Mouse (Mus musculus) forebrain, embryonic 12.5 days (tissue): Measurements from ENCODE around the gene Calml3. TPM values are rescaled to one million over a fixed set of nuclear protein-coding genes. Genes with fewer than 3 reads are reported as not detected.

Experiments used
- ATAC-seq: fragments of 200-750 bp; cut with Nextera tagmentation; 2 replicates; pipeline ENCODE4 v1.8.0; 2017; ENCODE audit warnings: moderate TSS enrichment; ENCODE audit not compliant: low FRiP score
- H3K27ac ChIP-seq: fragments of 300-500 bp; sonication (generic); 2 replicates; pipeline ENCODE4 v1.5.1; 2016; ENCODE audit warnings: mild to moderate bottlenecking
- H3K27me3 ChIP-seq: fragments of 300-500 bp; sonication (generic); 2 replicates; pipeline ENCODE4 v1.6.1; 2016; ENCODE audit warnings: mild to moderate bottlenecking
- H3K36me3 ChIP-seq: fragments of 300-500 bp; sonication (generic); replicated peaks from 2 replicates; pipeline ENCODE4 v1.6.1; 2016; ENCODE audit warnings: mild to moderate bottlenecking
- H3K4me1 ChIP-seq: fragments of 300-500 bp; sonication (generic); 2 replicates; pipeline ENCODE4 v1.6.1; 2016
- H3K4me2 ChIP-seq: fragments of 300-500 bp; sonication (generic); 2 replicates; pipeline ENCODE4 v1.6.1; 2016; ENCODE audit warnings: mild to moderate bottlenecking, moderate library complexity
- H3K4me3 ChIP-seq: fragments of 300-500 bp; sonication (generic); replicated peaks from 2 replicates; pipeline ENCODE4 v1.5.1; 2016; ENCODE audit warnings: mild to moderate bottlenecking
- H3K9ac ChIP-seq: fragments of 300-500 bp; sonication (generic); 2 replicates; pipeline ENCODE4 v1.6.1; 2016; ENCODE audit warnings: mild to moderate bottlenecking
- H3K9me3 ChIP-seq: fragments of 300-500 bp; sonication (generic); 2 replicates; pipeline ENCODE4 v1.6.1; 2016
- WGBS: fragments of 180-500 bp; shearing (Covaris S2); methylation state at CpG from one replicate; pipeline ENCODE4 v1.1.7; 2016; 5-methylcytosine and 5-hydroxymethylcytosine counted together
- polyA plus RNA-seq: library from polyadenylated mRNA; unstranded; fragments of >200 nt; fragmentation: Nextera tagmentation; extraction: Ambion mirVana; gene quantifications from 2 replicates; pipeline ENCODE4 v1.2.1, GENCODE M21; 2016

Calml3 gene
- polyA plus RNA-seq, 1 experiment from 2014 or later = not detected

DNA sequence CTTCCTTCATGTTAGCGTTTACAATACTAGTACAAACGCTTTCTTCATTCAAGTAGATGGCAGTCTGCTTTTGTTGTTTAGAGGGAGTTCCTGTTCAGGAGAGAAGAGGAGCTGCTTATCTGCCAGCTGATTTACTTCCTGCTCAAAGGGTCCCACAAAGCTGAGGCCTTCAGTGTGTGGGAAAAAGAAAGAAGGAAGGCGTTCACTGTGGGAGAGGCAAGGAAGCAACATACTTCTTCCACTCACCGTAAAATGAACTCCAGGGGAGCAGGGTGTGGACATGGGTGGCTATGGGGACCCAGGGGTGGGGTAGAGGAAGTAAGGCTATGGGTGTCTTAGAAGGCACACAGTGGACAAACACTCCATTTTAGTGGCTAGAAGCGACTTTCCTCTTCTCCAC is 1.5 kb upstream of the Calml3 start:
- Histone ChIP-seq H3K4me3 (no peak overlapping the region), H3K9ac (no peak overlapping the region), H3K36me3 (no peaks in the 10 kb centered on the region), H3K9me3 (0 out of 2 replicates have a peak, but pooled peaks cover 3% of the 10 kb centered on the region), H3K4me1 (no peaks in the 10 kb centered on the region), H3K4me2 (no peak overlapping the region), H3K27me3 (no peaks in the 10 kb centered on the region), H3K27ac (no peak overlapping the region)
- 87% methylated on average over 5 of the region's 5 CpGs for WGBS
- ATAC-seq = no peak

DNA sequence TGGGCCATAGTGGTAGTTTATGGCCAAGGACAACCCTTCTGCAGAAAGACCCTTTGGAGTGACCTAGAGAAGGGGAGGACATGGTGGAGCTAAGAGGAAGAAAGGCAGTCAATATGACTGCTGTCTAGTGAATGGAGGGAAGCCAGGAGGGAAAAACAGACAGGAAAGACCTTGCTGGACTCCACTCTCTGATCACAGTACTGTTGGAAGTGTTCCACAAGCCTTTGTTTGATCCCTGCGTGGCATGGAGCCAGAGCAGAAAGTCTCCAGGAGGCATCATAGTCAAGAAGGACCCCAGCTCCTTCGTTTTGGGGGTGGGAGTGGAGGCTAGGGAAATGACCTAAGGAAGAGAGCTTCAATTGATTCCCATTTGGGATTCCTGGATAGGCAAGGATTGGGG is 1.0 kb upstream of the Calml3 start:
- Histone ChIP-seq H3K4me2 (no peak overlapping the region), H3K36me3 (no peaks in the 10 kb centered on the region), H3K9me3 (no peaks in the 10 kb centered on the region), H3K4me1 (no peaks in the 10 kb centered on the region), H3K9ac (no peak overlapping the region), H3K27ac (no peak overlapping the region), H3K4me3 (no peak overlapping the region), H3K27me3 (no peaks in the 10 kb centered on the region)
- WGBS = 84% methylated on average over 2 of the region's 2 CpGs
- no peak for ATAC-seq

DNA sequence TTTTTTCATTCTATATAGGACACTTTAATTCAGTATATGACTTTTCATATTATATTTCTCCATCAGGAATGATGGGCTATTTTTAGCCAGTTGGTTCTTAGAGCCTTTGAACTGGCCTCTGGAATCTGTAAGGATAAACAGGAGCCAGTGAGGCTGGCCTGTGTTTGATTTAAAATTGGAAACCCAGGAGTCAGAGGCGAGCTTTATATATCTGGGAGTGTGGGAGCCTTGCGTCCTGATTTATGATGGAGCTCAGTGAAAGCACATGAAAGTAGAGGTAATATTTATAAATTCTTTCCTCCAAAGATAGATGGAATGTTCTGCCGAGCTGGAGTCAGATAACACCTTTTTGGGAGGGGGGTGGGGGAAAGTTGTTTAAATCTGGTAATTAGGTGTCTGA is 4.7 kb downstream of the Calml3 start:
- Histone ChIP-seq H3K27me3 (no peaks in the 10 kb centered on the region), H3K4me1 (no peaks in the 10 kb centered on the region), H3K9ac (no peak overlapping the region), H3K27ac (no peak overlapping the region), H3K9me3 (no peaks in the 10 kb centered on the region), H3K4me3 (no peak overlapping the region), H3K36me3 (no peaks in the 10 kb centered on the region), H3K4me2 (no peak overlapping the region)
- no peak for ATAC-seq
- 77% methylated on average over 3 of the region's 3 CpGs for WGBS

DNA sequence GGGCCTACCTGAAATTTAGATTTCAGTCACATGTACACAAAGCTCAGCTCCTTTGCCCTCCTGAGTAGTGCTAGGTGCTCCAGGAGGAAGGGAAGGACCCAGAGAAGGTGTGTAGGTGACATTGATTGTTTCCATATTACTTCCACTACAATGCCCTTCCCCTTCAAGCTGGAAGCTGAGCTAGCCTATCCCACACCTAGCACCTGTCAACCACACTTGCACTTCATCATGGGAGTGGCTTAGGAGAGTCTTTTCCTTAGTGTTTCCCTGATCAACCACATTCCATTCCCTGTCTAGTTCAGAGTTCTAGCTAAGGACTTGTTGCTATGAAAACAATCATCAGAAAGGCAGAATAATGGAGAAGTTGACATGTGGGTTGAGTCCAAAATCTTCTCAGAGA is 5.4 kb downstream of the Calml3 start:
- H3K36me3 ChIP-seq = no peaks in the 10 kb centered on the region
- H3K27ac ChIP-seq = no peak overlapping the region
- H3K9ac ChIP-seq = no peak overlapping the region
- H3K4me2 ChIP-seq = no peak overlapping the region
- no peak for ATAC-seq
- H3K9me3 ChIP-seq = no peaks in the 10 kb centered on the region
- no peaks in the 10 kb centered on the region for H3K27me3 ChIP-seq
- peaks cover 4% of the 10 kb centered on the region; the same call in 1 of the 2 replicates for H3K4me1 ChIP-seq
- H3K4me3 ChIP-seq = no peak overlapping the region

DNA sequence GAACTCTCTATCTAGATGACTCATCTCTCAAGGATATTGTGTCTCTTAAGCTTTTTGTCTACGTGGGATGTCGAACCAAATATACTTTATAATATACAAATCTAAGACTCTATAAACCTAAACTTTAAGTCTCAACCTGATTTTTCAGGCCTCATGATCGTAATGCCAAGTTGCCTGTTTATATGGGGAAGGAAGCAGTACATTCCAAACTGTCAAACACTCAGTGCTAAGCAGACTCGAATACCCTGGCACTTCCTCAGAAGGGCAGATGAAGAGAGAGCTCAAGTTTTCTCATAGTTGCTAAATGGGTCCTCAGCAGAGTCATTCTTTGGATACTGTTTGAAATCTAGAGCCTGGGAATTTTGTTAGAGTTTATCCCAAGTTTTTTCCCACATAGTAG is 7.5 kb downstream of the Calml3 start:
- WGBS = 88% methylated on average over 4 of the region's 4 CpGs
- Histone ChIP-seq H3K27ac (no peak overlapping the region), H3K9me3 (no peaks in the 10 kb centered on the region), H3K9ac (no peak overlapping the region), H3K4me1 (peaks cover 4% of the 10 kb centered on the region; the same call in 1 of the 2 replicates), H3K36me3 (no peaks in the 10 kb centered on the region), H3K27me3 (no peaks in the 10 kb centered on the region), H3K4me3 (no peak overlapping the region), H3K4me2 (no peak overlapping the region)
- no peak for ATAC-seq

DNA sequence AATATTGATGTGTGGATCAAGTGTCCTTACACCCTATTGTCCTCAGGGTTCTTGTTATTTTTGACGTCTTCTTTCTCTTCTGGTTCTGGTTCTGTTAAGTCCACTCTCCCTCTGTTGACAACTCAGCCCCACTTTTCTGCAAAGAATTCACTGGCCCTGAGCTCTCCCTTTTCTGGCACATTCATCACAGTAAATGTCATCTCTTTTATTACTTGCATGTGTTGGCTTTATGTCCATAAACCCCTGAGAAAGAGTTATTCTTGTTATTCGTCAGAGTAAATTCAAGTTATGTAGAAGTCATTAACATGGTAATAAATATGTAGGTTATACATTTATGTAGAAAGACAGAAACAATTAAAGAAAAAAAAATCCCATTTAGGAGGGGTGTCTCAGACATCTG is 14.6 kb downstream of the Calml3 start:
- H3K36me3 ChIP-seq = no peaks in the 10 kb centered on the region
- 90% methylated on average over 2 of the region's 2 CpGs for WGBS
- H3K9ac ChIP-seq = no peak overlapping the region

DNA sequence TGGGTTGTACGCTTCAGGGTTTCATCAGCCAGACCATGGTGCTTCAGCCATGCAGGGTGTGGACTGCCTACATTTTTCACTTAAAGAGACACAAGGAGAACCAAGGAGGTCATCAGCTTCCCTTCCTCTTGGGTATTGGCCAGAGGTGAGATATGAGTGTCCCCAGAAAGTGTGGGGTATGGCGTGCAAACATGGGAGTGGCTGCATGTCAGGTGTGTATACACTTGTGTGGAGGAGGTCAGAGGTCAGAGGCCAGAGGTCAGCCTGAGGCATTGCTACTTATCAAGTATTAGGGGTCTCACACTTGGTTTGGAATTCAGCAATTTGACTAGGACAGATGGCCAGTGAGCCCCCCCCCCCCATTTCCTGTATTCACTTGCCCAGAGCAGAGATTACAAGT is 15.5 kb downstream of the Calml3 start:
- H3K27me3 ChIP-seq = no peaks in the 10 kb centered on the region
- no peaks in the 10 kb centered on the region for H3K9me3 ChIP-seq
- H3K4me1 ChIP-seq = no peaks in the 10 kb centered on the region
- no peaks in the 10 kb centered on the region for H3K36me3 ChIP-seq
- H3K27ac ChIP-seq = no peak overlapping the region
- 89% methylated on average over 2 of the region's 2 CpGs for WGBS
- no peak overlapping the region for H3K4me3 ChIP-seq
- H3K9ac ChIP-seq = no peak overlapping the region
- H3K4me2 ChIP-seq = no peak overlapping the region
- ATAC-seq = no peak

More for the DNA sequence above, 14.6 kb downstream of the Calml3 start:
- Histone ChIP-seq H3K9me3 (no peaks in the 10 kb centered on the region), H3K4me2 (no peak overlapping the region), H3K4me3 (no peak overlapping the region), H3K27ac (no peak overlapping the region), H3K27me3 (no peaks in the 10 kb centered on the region), H3K4me1 (peaks cover 4% of the 10 kb centered on the region; the same call in 1 of the 2 replicates)
- no peak for ATAC-seq

DNA sequence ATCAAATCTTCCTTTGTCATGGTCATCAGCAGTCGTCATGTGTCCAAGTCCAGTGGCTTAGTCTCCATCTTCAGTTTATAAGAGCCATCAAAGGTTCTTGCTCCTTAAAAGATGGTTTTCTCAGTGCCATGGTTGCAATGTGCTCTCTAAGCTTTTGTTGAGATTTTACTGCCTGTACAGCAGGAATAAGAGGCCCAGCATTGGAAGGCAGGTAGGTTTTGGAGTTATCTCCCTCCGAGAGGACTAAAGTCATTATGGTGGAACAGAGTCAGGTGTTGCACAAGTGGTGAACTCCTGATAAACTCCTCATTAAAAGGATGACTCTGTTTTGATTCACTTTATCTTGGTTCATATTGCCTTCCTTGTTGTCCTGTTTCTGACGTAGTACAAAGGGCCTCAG is 16.5 kb downstream of the Calml3 start:
- Histone ChIP-seq H3K36me3 (no peaks in the 10 kb centered on the region), H3K9ac (no peak overlapping the region), H3K4me2 (no peak overlapping the region), H3K9me3 (no peaks in the 10 kb centered on the region), H3K4me1 (no peaks in the 10 kb centered on the region), H3K4me3 (no peak overlapping the region), H3K27ac (no peak overlapping the region), H3K27me3 (no peaks in the 10 kb centered on the region)
- 94% methylated on average over 3 of the region's 3 CpGs for WGBS
- no peak for ATAC-seq

DNA sequence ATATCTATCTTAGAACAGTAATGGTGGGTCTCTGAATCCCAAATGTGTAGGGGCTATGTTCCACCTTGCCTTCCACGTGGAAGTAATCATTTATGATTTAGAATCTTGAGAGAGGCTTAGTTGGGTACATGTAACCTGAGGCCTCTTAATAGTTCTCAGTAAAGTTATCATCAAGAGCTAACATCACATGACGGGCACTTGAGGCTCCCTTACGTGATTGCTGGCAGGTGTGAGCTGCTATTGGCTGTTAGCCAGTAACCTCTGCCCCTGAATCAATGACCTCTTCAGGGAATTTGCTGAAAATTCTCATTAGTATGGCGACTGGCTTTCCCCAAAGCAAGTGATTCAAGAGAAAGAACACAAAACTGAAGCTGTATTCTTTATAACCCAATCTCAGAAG is 17.0 kb downstream of the Calml3 start:
- Histone ChIP-seq H3K27me3 (no peaks in the 10 kb centered on the region), H3K27ac (no peak overlapping the region), H3K4me1 (no peaks in the 10 kb centered on the region), H3K4me2 (no peak overlapping the region), H3K4me3 (no peak overlapping the region), H3K9ac (no peak overlapping the region), H3K9me3 (no peaks in the 10 kb centered on the region), H3K36me3 (no peaks in the 10 kb centered on the region)
- no peak for ATAC-seq
- 68% methylated on average over 4 of the region's 4 CpGs for WGBS

DNA sequence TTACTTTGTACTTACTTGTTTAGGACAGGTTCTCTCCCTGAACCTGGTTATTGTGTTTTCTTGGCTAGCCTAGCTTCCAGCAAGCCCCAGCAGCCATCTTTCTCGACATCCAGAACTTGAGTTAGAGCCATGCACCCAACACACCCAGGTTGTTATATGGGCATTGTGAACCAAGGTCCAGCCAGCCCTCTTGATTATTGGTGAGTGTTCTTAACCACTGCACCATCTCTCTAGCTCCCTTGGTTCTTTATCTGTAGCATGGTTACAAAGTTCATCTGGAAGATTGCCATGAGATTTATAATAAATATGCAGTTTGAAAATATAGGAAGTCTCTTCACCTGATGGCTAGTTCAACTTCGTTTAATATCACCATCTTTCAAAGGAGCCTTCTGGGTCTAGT is 20.5 kb downstream of the Calml3 start:
- Histone ChIP-seq H3K27me3 (no peaks in the 10 kb centered on the region), H3K4me3 (no peak overlapping the region), H3K27ac (no peak overlapping the region), H3K4me2 (no peak overlapping the region), H3K9ac (no peak overlapping the region), H3K9me3 (no peaks in the 10 kb centered on the region), H3K36me3 (no peaks in the 10 kb centered on the region), H3K4me1 (no peaks in the 10 kb centered on the region)
- ATAC-seq = no peak
- 76% methylated on average over 2 of the region's 2 CpGs for WGBS

DNA sequence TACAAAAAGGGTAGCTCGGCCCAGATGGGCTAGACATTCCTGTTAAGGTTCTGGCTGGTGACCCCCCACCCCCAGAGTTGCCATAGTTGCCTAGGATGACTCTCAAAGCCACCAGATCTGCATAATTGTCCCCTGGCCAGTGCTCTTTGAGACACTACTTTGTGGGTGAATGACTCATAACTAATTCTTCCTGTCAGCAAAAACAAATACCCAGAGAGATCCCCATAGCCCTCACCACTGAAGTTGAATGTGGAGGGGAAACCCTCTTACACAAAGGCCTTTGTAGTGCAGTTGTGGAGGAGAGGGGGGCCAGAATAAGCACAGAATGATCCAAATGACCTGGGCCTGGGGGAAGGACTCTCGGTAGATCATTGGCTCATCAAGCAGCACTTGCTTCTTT is 21.6 kb downstream of the Calml3 start:
- no peak overlapping the region for H3K4me2 ChIP-seq
- no peaks in the 10 kb centered on the region for H3K36me3 ChIP-seq
- no peak overlapping the region for H3K9ac ChIP-seq
- H3K27ac ChIP-seq = no peak overlapping the region
- H3K4me1 ChIP-seq = no peaks in the 10 kb centered on the region
- no peak overlapping the region for H3K4me3 ChIP-seq
- no peak for ATAC-seq
- no peaks in the 10 kb centered on the region for H3K27me3 ChIP-seq
- WGBS = 36% methylated on average over 2 of the region's 2 CpGs
- no peaks in the 10 kb centered on the region for H3K9me3 ChIP-seq

DNA sequence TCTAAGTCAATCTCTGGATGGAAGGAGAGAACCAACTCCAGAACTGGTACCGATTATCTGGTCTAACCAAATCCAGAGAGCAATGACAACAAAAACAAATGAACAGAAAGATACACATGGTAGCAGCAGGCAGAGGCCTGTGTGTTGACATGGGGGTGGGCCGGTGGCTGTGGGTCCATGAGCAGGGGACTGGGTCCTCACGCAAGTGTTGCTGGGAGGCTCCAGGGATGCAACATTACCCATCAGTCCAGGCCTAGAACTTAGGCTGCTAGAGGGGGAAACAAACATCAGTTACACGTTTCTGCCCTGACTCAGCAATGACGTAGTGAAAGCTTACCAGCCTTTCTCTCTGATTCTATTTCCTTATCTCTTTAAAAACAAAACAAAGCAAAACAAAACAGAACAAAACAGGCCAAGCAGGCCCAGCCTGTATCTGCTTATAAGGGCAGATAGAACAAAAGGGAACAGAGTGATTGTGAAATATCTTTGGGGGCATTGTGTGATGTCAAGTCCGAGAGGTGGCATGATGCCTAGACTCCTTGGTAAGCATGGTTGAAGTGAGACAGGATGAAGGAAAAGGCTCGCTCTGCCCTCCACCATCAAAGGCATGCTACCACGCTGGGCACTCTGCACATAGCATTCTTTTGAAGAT is 24.4 kb downstream of the Calml3 start:
- Histone ChIP-seq H3K9me3 (no peaks in the 10 kb centered on the region), H3K36me3 (no peaks in the 10 kb centered on the region), H3K4me2 (no peak overlapping the region), H3K4me3 (no peak overlapping the region), H3K4me1 (no peaks in the 10 kb centered on the region), H3K27ac (no peak overlapping the region), H3K27me3 (no peaks in the 10 kb centered on the region), H3K9ac (no peak overlapping the region)
- 87% methylated on average over 8 of the region's 8 CpGs for WGBS
- ATAC-seq = no peak

DNA sequence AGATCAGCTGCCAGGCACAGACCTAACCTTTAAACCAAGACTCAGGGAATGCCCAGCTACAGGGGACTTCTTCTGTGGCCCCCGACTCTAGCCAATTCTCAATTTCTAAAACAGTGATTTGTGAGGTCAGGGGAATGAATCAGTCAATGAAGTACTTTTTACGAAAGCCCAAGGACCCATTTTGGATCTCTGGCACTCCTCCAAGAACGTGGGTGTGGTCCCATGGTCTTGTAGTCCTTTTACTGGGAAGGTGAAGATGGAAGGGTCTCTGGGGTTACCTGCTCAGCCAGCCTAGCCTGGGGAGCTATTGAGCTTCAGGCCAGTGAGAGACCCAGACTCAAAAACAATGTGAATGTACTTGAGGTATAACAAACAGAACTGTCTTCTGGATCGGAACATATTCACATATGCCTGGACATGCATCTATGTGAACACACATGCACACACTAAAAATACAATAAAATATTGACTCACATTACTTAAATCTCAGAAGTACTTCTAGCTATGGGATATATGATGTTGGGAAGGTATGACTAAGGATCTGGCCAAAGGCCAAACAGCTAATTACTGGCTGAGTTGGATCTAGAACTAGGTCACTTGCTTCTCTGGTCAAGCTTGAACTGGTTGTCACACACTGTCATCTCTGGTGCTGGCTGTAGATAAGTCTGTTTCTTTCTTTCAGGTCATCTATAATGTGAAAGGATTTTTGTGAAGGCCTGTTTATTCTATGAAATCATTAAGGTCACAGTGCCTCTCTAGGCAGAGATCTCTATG is 25.3 kb downstream of the Calml3 start:
- Histone ChIP-seq H3K4me2 (no peak overlapping the region), H3K27me3 (no peaks in the 10 kb centered on the region), H3K4me3 (no peak overlapping the region), H3K27ac (no peak overlapping the region), H3K36me3 (no peaks in the 10 kb centered on the region), H3K9ac (no peak overlapping the region), H3K9me3 (no peaks in the 10 kb centered on the region), H3K4me1 (no peaks in the 10 kb centered on the region)
- WGBS = 89% methylated on average over 4 of the region's 4 CpGs
- ATAC-seq = no peak
